Mouse (Mus musculus) midbrain, embryonic 10.5 days (tissue): Measurements from ENCODE around the gene Brinp3. TPM values are rescaled to one million over a fixed set of nuclear protein-coding genes. Genes with fewer than 3 reads are reported as not detected.

Experiments used
- DNase-seq: peaks from one replicate; pipeline ENCODE4 v3.0.0-alpha.2; 2017; ENCODE audit warnings: low spot score
- H3K27ac ChIP-seq: fragments of 300-500 bp; sonication (generic); replicated peaks from 2 replicates; pipeline ENCODE4 v1.5.1; 2016; ENCODE audit warnings: mild to moderate bottlenecking
- H3K27me3 ChIP-seq: fragments of 300-500 bp; sonication (generic); 2 replicates; pipeline ENCODE4 v1.6.1; 2016; ENCODE audit warnings: low read depth, mild to moderate bottlenecking; ENCODE audit not compliant: poor library complexity, severe bottlenecking
- H3K36me3 ChIP-seq: fragments of 300-500 bp; sonication (generic); 2 replicates; pipeline ENCODE4 v1.6.1; 2016; ENCODE audit warnings: mild to moderate bottlenecking, moderate library complexity
- H3K4me1 ChIP-seq: fragments of 300-500 bp; sonication (generic); 2 replicates; pipeline ENCODE4 v1.6.1; 2016
- H3K4me3 ChIP-seq: fragments of 300-500 bp; sonication (generic); 2 replicates; pipeline ENCODE4 v1.5.1; 2016; ENCODE audit warnings: mild to moderate bottlenecking, moderate library complexity
- H3K9me3 ChIP-seq: fragments of 300-500 bp; sonication (generic); replicated peaks from 2 replicates; pipeline ENCODE4 v1.6.1; 2016; ENCODE audit warnings: mild to moderate bottlenecking
- WGBS: fragments of 180-500 bp; shearing (Covaris S2); methylation state at CpG from one replicate; pipeline ENCODE4 v1.1.7; 2016; 5-methylcytosine and 5-hydroxymethylcytosine counted together
- polyA plus RNA-seq: library from polyadenylated mRNA; unstranded; fragments of >200 nt; fragmentation: Nextera tagmentation; extraction: Ambion mirVana; gene quantifications from 2 replicates; pipeline ENCODE4 v1.2.1, GENCODE M21; 2016

The Brinp3 gene
- 0.89 and 0.96 TPM in 2 replicates for polyA plus RNA-seq

DNA sequence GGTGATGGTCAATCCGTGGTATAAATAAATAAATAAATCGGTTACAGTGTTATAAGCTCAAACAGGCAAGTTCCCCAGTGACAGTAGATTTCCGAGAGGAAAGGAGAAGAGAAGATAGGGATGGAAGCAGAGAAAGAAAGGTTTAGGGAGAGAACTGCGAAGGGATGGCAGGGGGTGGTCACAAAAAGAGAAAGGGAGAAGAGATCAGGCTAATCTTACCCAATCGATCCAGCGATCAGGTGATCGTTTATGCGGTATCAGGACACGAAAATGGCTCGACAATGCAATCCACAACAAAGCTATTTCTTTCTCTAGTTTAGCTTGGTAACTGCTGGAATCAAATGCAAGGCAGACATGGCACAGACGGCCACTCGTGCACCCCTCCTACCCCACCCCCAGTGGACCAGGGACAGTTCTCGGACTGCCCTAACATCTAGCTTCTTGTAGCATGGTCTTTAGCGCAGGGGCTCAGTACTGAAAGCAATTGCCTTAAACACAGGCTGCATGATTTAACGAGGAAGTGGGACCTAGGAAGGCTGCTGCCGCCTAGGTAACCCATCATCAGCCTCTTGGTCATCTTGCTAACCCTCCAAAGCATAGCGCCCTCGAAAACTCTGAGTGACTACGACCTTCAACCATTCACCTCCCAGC, at the start of gene Brinp3:
Brinp3 (plus strand) TSS at position 80 of the 651 bp plus-strand sequence.
- H3K4me1 ChIP-seq, result peaks cover 30% of the 10 kb centered on the region
- H3K4me3 ChIP-seq, result peak within 1 kb of the TSS; percentile 55
- no peaks in the 10 kb centered on the region for H3K36me3 ChIP-seq
- 2% methylated on average over 19 of the region's 19 CpGs for WGBS
- no peak within 1 kb of the TSS for H3K27ac ChIP-seq
- H3K9me3 ChIP-seq, result no peaks in the 10 kb centered on the region
- peak; percentile 20 for DNase-seq
- H3K27me3 ChIP-seq, result peaks cover 52% of the 10 kb centered on the region

DNA sequence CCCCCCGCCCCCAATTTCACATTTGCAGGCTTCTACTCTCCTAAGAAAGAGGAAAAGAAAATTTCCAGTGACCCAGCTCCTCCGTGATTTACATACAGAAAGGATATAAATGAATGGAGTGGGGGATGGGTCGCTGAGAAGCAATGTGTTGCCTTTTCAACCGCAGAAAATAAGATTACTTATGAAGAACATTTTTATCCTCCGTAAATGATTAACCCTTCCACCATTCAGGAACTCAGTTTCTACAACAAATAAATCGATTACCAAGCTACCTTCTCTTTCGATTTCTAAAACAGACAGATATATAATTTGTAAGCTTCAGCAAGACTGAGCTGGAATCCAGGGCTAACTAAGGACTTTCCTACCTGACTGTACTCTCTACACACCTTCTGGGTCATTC, 339 bp upstream of the Brinp3 start:
- DNase-seq, result no peak
- no peak overlapping the region for H3K27ac ChIP-seq
- H3K36me3 ChIP-seq, result no peaks in the 10 kb centered on the region
- H3K4me3 ChIP-seq, result peak overlapping the region; percentile 55
- H3K9me3 ChIP-seq, result no peaks in the 10 kb centered on the region
- 7% methylated on average over 7 of the region's 7 CpGs for WGBS
- peaks cover 46% of the 10 kb centered on the region for H3K27me3 ChIP-seq
- peaks cover 30% of the 10 kb centered on the region for H3K4me1 ChIP-seq

DNA sequence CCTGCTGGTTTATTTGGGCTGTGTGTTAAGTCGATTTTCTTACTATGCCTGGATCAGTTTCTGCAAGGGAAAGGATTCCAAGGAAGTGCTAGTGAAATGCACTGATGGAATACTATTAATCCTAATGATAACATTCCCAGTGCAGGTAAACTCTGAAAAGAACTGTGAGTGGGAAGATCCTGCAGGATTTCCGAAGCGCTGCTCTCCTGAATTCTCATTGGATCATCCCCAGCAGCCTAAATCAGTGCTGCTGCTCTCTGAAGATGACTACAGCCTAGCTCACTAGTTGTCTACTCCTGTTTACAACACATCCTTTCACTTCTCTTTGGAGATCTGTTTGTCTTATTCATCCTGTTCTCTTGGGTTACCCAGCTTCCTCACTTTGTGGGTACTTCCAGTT, 826 bp downstream of the Brinp3 start:
- peak overlapping the region; percentile 55 for H3K4me3 ChIP-seq
- no peaks in the 10 kb centered on the region for H3K9me3 ChIP-seq
- peaks cover 30% of the 10 kb centered on the region for H3K4me1 ChIP-seq
- 2% methylated on average over 3 of the region's 3 CpGs for WGBS
- DNase-seq, result no peak
- H3K36me3 ChIP-seq, result no peaks in the 10 kb centered on the region
- peaks cover 52% of the 10 kb centered on the region for H3K27me3 ChIP-seq
- no peak overlapping the region for H3K27ac ChIP-seq

DNA sequence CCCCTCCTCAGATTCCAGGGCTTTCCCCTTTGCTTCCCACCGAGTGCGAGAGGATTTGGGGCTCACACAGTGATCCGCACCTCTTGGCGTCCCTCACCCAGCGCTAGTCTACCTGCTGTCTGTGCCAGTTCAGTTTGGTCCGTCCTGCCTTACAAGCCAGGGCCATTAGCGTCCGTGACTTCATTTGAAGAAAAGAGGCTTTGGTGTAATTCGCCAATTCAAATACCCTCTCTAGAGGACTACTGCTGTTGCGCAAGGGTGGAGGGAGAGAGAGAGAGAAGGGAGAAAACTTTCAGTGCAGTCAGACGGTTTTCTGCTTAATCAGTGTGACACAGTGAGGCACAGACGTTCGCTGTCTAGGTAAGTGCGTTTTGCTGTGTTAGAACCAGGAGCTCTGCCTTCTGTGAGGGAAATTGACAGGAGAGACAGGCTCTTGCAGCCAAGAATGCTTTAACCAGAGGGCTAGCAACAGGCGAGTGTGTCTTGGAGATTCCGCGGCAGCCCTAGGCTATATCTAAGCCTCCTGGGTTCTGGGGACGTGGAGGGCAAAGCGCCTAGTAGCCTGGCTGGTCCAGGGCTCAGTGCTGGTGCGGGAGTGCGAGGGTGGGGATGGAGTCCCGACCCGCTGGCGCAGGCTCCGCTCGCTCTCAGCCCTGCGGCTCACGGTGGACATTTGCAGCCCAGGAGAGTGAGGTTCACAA, 3.0 kb downstream of the Brinp3 start:
- Histone ChIP-seq H3K36me3 (no peaks in the 10 kb centered on the region), H3K4me1 (peaks cover 30% of the 10 kb centered on the region), H3K9me3 (no peaks in the 10 kb centered on the region), H3K27ac (peak overlapping the region; percentile 50), H3K27me3 (peaks cover 52% of the 10 kb centered on the region), H3K4me3 (peak overlapping the region; percentile 63)
- DNase-seq, result peak; percentile 65
- WGBS, result 0% methylated on average over 28 of the region's 28 CpGs

DNA sequence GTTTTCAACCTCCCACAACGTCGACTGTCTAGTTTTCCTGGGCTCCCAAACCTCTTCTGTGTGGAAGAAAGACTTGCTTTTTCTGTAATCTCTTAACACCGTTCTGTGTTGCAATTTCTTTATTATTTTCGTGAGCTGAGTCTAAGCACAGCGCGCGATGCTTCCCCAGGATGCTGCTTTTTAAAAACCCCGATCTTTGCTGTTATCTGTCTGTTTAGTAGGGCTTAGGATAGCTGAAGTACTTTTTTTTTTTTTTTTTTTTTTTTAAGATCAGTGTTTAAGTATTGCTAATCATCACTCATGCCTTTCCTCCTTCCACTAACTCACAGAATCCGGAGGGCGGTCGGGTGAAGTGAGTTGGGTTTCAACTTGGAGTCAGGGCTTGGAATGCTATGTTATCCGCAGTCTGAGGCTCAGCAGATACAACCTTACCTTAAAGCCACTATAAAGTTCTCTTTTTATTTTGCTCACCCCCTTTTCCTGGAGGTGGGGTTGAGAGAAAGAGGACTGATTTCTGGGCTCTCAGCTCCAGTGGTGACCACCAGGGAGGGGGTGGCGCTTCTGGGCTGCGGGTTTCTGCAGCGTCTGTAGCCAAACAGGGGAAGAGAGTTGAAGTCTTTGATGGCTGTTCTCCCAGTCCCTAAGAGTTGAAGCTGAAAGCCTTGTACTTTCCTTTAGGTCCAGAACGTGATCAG, 3.7 kb downstream of the Brinp3 start:
- Histone ChIP-seq H3K27me3 (peaks cover 52% of the 10 kb centered on the region), H3K9me3 (no peaks in the 10 kb centered on the region), H3K27ac (peak overlapping the region; percentile 50), H3K36me3 (no peaks in the 10 kb centered on the region), H3K4me1 (peaks cover 30% of the 10 kb centered on the region), H3K4me3 (peak overlapping the region; percentile 63)
- peak; percentile 39 for DNase-seq
- under 1% methylated on average over 16 of the region's 16 CpGs for WGBS

DNA sequence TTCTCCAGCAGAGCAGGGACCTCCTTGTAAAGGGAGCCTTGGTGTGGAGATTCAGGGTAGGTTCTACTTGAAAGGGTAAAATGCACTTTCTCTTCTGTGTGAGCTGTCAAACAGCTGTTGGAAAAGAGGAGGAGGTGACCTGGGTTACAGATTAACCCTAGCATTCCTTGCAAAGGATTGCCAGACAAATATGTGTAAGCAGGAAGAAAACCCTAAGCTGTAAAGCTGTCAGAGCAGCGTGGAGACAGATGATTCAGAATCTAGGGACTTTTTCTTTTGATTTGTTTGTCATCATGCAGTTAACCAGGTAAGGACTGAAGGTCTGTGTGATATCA, 4.2 kb downstream of the Brinp3 start:
- Histone ChIP-seq H3K27ac (no peak overlapping the region), H3K4me1 (peaks cover 30% of the 10 kb centered on the region), H3K27me3 (peaks cover 48% of the 10 kb centered on the region), H3K36me3 (no peaks in the 10 kb centered on the region), H3K9me3 (no peaks in the 10 kb centered on the region), H3K4me3 (peak overlapping the region; percentile 63)
- 0% methylated on average over 1 of the region's 1 CpGs for WGBS
- no peak for DNase-seq

DNA sequence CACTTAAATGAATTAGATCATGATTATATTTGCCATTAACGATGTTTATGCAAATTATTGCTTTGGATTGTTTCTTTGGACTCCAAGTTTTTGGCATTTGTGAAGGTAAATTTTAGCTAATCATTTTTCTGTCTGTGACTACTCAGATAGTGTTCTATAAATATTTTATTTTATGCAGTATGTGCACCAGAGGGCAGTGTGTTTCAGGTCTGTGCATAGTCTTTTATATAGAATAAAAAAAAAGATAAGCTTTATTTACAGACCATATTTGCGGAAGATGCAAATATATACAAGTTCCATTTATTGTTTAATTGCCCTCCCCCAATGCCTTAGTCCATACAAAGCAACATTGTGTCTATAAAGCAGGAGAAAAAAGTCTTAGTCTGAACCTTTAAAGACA, 20.8 kb downstream of the Brinp3 start:
- no peak for DNase-seq
- Histone ChIP-seq H3K36me3 (no peaks in the 10 kb centered on the region), H3K9me3 (no peaks in the 10 kb centered on the region), H3K27ac (no peak overlapping the region), H3K27me3 (no peaks in the 10 kb centered on the region), H3K4me3 (no peak overlapping the region), H3K4me1 (no peaks in the 10 kb centered on the region)
- 81% methylated on average over 2 of the region's 2 CpGs for WGBS

DNA sequence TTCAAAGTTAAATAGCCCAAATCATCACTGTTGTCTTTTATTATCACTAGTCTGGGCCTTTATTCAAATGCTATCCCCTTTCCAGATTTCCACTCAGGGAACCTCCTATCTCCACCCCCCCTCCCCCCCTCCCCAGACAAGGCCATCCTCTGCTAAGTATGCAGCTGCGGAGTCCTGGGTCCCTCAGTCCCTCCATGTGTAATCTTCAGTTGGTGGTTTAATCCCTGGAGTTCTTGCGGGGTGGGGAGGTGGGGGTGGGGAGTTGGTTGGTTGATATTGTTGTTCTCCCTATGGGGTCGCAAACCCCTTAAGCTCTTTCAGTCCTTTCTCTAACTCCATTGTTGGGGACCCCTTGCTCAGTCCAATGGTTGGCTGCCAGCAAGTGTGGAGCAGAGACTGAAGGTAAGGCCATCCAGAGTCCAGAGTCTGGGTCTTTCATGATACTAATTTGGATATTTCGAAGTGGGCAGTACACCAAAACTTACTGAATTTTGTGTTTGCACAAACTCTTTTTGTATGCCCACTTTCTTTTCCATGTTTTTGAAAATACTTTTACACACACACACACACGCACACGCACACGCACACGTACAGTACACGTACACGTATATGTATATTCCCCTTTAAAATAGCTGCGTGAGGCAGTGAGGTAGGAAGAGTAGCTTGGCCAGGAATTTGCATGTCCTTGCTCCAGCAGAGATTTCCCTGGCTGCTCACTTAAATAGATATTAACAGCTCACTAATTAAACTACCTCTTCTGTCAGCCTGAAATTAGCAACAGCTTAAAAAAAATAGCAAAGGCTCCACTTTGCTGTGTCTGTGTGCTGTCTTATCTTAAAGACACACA, 29.4 kb downstream of the Brinp3 start:
- 58% methylated on average over 11 of the region's 11 CpGs for WGBS
- peaks cover 4% of the 10 kb centered on the region for H3K4me1 ChIP-seq
- H3K36me3 ChIP-seq, result no peaks in the 10 kb centered on the region
- H3K27ac ChIP-seq, result no peak overlapping the region
- H3K27me3 ChIP-seq, result no peaks in the 10 kb centered on the region
- no peaks in the 10 kb centered on the region for H3K9me3 ChIP-seq
- peak; percentile 11 for DNase-seq
- H3K4me3 ChIP-seq, result no peak overlapping the region

DNA sequence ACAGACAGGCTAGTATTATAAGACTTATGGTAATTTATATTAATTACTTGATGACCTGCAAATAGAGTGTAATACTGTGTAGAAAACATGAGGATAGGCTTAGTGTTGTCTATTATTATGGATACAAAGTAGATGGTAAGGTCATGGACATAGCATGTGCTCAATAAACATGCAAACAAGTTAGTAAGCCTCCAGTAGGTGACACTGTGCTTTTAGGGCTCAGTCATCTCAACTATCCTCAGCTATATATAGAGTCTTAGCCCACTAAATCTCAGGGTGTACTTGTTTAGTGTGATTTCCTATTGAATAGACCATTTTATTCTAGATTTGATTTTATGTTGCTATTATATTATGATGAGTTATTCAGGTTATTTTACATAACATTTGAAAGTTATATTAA, 34.0 kb downstream of the Brinp3 start:
- H3K4me3 ChIP-seq, result no peak overlapping the region
- H3K36me3 ChIP-seq, result no peaks in the 10 kb centered on the region
- no peak for DNase-seq
- no peaks in the 10 kb centered on the region for H3K9me3 ChIP-seq
- no peaks in the 10 kb centered on the region for H3K27me3 ChIP-seq
- no peak overlapping the region for H3K27ac ChIP-seq
- peaks cover 4% of the 10 kb centered on the region for H3K4me1 ChIP-seq

DNA sequence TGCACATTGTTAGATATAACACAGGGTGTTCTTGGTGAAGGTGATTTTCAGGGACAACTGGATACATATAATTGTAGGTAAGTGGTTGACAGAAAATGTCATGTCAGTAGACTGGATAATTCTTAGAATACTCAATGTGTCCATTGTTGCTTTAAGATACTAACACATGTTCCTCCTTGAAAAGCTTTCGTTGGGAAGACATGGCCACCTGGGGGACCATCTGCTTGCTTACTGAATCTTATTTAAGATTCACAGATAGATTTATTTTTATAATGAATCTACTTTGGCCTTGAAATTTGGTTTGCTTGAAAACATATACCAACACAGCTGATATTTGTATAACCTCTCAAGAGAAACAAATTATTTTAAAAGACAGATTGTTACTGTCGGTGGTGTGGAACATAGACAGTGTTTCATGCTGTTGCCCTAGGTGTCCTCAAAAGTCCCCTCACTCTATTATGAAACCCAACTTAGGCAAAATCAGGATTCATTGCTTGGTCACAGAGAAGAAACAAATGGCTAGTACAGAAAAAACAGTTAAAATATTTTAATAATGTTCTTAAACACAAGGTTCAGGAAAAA, 52.4 kb downstream of the Brinp3 start:
- H3K36me3 ChIP-seq, result no peaks in the 10 kb centered on the region
- H3K9me3 ChIP-seq, result no peaks in the 10 kb centered on the region
- H3K4me1 ChIP-seq, result no peaks in the 10 kb centered on the region
- no peak for DNase-seq
- H3K27ac ChIP-seq, result no peak overlapping the region
- H3K27me3 ChIP-seq, result no peaks in the 10 kb centered on the region
- no peak overlapping the region for H3K4me3 ChIP-seq
- WGBS, result 78% methylated on average over 2 of the region's 2 CpGs

DNA sequence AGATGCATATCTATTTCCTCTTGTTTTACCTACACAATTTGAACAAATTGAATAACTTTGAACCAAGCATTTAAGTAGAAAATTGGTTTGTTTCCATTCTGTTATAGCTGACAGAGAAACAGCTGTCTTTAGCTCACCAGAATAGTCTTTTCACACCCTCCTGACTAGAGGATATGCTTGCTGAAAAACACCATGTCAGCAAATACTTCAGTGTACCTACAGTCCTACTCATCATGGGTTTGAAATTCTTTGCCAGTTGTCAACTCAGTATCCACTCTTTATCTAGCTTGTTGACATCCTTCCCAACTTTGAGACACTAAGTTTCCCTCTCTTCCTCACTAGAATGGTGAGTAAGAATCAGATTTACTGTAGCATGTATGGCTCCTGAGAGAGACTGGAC, 62.4 kb downstream of the Brinp3 start:
- Histone ChIP-seq H3K27ac (no peak overlapping the region), H3K4me3 (no peak overlapping the region), H3K9me3 (no peaks in the 10 kb centered on the region), H3K36me3 (no peaks in the 10 kb centered on the region), H3K27me3 (no peaks in the 10 kb centered on the region), H3K4me1 (no peaks in the 10 kb centered on the region)
- no peak for DNase-seq

DNA sequence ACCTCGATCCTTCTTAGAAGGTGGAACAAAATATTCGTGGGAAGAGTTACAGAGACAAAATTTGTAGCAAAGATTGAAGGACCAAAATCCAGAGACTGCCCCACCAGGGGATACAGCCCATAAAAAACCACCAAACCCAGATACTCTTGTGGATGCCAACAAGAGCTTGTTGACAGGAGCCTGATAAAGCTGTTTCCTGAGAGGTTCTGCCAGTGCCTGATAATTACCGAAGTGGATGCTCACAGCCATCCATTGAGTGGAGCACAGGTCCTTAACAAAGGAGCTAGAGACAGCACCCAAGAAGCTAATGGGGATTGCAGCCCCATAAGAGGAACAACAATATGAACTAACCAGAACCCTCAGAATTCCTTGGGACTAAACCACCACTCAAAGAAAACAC, 67.6 kb downstream of the Brinp3 start:
- Histone ChIP-seq H3K9me3 (no peaks in the 10 kb centered on the region), H3K36me3 (no peaks in the 10 kb centered on the region)
- WGBS, result 87% methylated on average over 3 of the region's 3 CpGs

More for the DNA sequence above, 67.6 kb downstream of the Brinp3 start:
- Histone ChIP-seq H3K4me1 (no peaks in the 10 kb centered on the region), H3K4me3 (no peak overlapping the region), H3K27ac (no peak overlapping the region), H3K27me3 (no peaks in the 10 kb centered on the region)
- DNase-seq, result no peak
